Mouse (Mus musculus) bone marrow, adult 2 months (tissue): Measurements from ENCODE around the gene Ccdc42. TPM values are rescaled to one million over a fixed set of nuclear protein-coding genes. Genes with fewer than 3 reads are reported as not detected.

Source experiments
- H3K27ac ChIP-seq: fragments of 200-500 bp; 2 replicates; pipeline ENCODE4 v1.5.1; 2012; ENCODE audit warnings: low read depth, mild to moderate bottlenecking, control low read depth, inconsistent platforms, low read length; ENCODE audit not compliant: control insufficient read depth, poor library complexity, insufficient read depth
- H3K4me1 ChIP-seq: fragments of 200-500 bp; 2 replicates; pipeline ENCODE4 v1.6.1; 2011; ENCODE audit warnings: low read length; ENCODE audit not compliant: control insufficient read depth, insufficient read depth
- H3K4me3 ChIP-seq: fragments of 200-500 bp; replicated peaks from 2 replicates; pipeline ENCODE3; 2011; ENCODE audit warnings: mild to moderate bottlenecking, low read depth, low read length, control low read depth; ENCODE audit not compliant: control insufficient read depth
- CTCF ChIP-seq: fragments of 200-500 bp; IDR thresholded peaks from 2 replicates; pipeline ENCODE4 v1.5.1; 2011; ENCODE audit warnings: low read length, control low read depth; ENCODE audit not compliant: control insufficient read depth, insufficient read depth
- POLR2A ChIP-seq: fragments of 200-500 bp; IDR thresholded peaks from 2 replicates; pipeline ENCODE4 v1.6.1; 2011; ENCODE audit warnings: low read depth, mild to moderate bottlenecking, control low read depth, low read length, borderline replicate concordance; ENCODE audit not compliant: control insufficient read depth
- WGBS: fragments of 180-500 bp; shearing (Covaris S2); methylation state at CpG from one replicate; pipeline ENCODE4 v1.1.7; 2018; 5-methylcytosine and 5-hydroxymethylcytosine counted together
- polyA plus RNA-seq: library from polyadenylated mRNA; stranded (reverse); fragments of >200 nt; gene quantifications from 2 replicates; pipeline ENCODE4 v1.2.4, GENCODE M21; 2011; ENCODE audit warnings: low replicate concordance; ENCODE audit not compliant: missing spikeins, insufficient read depth, insufficient read length

The Ccdc42 gene
- not detected in 2 replicates for polyA plus RNA-seq

DNA sequence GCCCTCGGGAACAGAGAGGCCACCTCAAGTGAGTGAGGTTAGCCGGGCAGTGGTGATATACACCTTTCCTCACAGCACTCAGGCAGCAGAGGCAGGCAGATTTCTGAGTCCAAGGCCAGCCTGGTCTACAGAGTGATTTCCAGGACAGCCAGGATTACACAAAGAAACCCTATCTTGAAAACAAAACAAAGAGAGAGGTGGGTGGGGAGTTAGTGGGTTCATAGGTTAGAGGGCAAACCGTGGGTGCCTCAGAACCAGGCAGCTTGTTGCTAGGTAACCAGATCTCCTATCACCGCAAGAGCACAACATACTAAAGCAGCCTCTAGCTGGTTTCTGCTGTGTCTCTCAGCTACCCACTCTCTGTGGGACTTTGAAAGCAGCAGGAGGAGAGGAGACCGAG lies at the start of gene Ccdc42:
Gene Ccdc42, plus strand, starts transcription at position 301 of the 400 bp plus-strand sequence.
- no peaks in the 10 kb centered on the region for H3K4me1 ChIP-seq
- TF ChIP-seq POLR2A = no peak
- no peak for TF ChIP-seq CTCF
- no peak within 1 kb of the TSS for H3K4me3 ChIP-seq
- WGBS = 80% methylated on average over 5 of the region's 5 CpGs
- no peak within 1 kb of the TSS for H3K27ac ChIP-seq

DNA sequence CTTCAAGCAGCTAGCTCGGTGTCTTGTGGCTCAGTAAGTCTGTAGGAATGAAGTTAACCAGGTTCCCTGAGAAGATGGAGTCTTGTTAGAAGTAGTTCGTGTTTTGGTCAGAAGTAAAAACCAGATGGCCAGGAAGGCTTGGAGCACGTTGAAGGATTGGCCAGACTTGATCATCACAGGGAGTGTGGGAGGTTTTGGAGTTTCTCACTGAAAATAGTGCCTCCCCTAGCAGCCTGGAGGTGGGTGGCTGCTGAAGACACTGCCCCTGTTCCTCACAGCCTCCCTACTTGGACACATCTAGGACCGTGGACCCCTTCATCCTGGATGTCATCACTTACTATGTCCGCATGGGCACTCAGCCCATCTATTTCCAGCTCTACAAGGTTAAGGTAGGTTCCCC lies 47.2 kb upstream of the Ccdc42 start:
- no peak overlapping the region for H3K4me3 ChIP-seq
- WGBS = 80% methylated on average over 5 of the region's 5 CpGs
- no peak overlapping the region for H3K27ac ChIP-seq
- H3K4me1 ChIP-seq = no peaks in the 10 kb centered on the region
- TF ChIP-seq POLR2A = no peak
- TF ChIP-seq CTCF = no peak

DNA sequence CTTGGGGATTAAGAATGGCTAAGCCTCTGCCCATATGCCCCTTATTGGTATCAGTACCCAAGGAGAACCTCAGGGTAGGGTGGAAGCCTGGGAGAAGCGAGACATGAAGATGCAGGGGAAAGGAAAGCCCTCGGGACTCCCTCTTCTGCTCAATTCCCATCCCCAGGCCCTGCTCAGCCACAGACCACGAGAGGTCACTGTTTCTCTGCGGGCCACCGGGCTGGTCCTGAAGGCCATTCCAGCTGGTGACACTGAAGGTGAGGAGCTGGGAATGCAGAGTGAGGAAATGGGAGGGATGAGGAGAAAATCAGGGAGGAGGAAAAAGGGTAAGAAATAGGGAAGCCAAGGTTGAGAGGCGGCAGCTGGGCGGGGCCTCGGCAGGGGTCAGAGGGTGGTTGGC lies 42.3 kb upstream of the Ccdc42 start:
- WGBS = 51% methylated on average over 8 of the region's 8 CpGs
- H3K4me3 ChIP-seq = no peak overlapping the region
- H3K4me1 ChIP-seq = no peaks in the 10 kb centered on the region
- H3K27ac ChIP-seq = no peak overlapping the region
- TF ChIP-seq CTCF = no peak
- no peak for TF ChIP-seq POLR2A

DNA sequence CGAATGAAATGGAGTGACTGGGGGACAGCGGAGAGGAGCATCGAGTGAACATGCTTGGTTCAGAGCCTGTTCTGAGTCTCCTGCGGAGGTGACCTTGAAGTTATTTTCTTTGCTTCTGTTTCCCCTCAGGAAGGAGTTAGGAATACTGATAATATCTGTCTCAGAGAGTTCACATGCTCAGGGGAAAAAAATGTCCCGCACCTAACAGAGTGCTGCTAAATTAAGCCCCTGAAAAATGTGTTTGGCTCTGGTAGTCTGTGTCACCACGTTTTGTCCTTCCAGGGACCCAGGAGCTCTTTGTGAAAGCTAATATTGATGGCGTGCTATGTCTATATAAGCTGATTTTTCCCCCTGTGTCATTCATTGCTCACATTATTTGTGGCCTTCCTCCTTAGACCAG lies 41.6 kb upstream of the Ccdc42 start:
- 60% methylated on average over 7 of the region's 7 CpGs for WGBS
- Histone ChIP-seq H3K4me3 (no peak overlapping the region), H3K27ac (no peak overlapping the region), H3K4me1 (no peaks in the 10 kb centered on the region)
- no peak for TF ChIP-seq CTCF
- no peak for TF ChIP-seq POLR2A

DNA sequence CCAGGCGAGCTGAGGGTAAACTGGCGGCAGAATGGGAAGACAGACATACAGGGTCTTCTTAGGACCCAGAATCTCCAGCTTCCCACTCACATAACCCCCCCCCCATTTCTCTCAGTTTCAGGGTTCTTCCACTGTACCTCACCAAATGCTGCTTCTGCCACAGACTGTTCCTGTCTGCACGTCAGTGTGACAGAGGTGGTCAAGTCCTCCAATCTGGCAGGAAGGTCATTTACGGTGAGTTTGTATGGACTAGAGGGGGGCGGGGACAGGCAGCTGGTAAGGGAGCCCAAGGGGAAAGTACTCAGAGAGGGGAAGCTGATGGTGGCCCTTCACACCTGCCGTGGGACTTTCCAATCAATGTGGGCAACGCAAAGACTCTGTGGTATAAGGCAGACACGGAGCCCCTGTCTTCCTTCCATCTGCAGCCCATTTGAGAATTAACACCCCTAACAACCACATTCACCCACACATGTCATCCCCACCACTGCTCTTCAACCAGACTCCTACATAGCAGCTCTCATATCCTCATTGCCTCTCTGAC lies 41.1 kb upstream of the Ccdc42 start:
- 59% methylated on average over 8 of the region's 8 CpGs for WGBS
- TF ChIP-seq CTCF (no peak), POLR2A (no peak)
- no peak overlapping the region for H3K4me3 ChIP-seq
- H3K4me1 ChIP-seq = no peaks in the 10 kb centered on the region
- H3K27ac ChIP-seq = no peak overlapping the region

DNA sequence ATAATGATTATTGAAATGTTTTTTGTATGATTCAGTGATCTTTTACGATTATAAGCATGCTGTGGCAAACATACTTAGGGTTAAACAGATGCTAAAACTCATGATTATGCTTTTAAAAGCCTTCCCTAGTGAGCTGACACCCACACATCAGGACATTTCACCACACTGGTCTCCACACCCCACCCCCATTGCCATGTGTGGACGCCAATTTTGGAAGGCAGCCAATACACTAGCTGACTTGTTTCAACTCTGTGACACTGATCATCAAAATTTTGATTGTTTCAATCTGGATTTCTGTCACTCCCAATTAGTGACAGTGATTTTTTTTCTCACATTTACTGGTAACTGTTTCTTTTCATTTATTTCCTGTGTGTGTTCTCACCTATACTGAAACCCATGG lies 39.3 kb upstream of the Ccdc42 start:
- no peak for TF ChIP-seq POLR2A
- no peak for TF ChIP-seq CTCF
- no peak overlapping the region for H3K4me3 ChIP-seq
- no peak overlapping the region for H3K27ac ChIP-seq
- WGBS = 55% methylated on average over 2 of the region's 2 CpGs
- no peaks in the 10 kb centered on the region for H3K4me1 ChIP-seq

DNA sequence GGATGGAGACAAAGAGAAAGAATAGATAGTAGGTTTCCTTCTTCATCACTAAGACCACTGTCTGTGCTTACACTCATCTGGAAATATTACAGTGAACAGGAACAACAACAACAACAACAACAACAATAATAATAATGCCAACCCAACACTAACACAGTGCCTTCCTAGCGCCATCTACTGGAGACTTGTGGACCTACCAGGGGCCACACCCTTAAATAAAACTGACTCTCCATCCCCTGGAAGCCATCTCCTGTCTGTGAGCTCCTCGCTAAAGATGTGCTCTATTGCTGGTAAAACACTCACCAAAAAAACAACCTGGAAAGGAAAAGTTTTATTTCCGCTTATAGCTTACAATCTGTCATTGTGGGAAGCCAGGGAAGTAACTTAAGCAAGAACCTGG lies 37.2 kb upstream of the Ccdc42 start:
- no peak overlapping the region for H3K27ac ChIP-seq
- 52% methylated on average over 3 of the region's 3 CpGs for WGBS
- H3K4me3 ChIP-seq = no peak overlapping the region
- H3K4me1 ChIP-seq = no peaks in the 10 kb centered on the region
- TF ChIP-seq POLR2A (no peak), CTCF (peak; percentile 68)

DNA sequence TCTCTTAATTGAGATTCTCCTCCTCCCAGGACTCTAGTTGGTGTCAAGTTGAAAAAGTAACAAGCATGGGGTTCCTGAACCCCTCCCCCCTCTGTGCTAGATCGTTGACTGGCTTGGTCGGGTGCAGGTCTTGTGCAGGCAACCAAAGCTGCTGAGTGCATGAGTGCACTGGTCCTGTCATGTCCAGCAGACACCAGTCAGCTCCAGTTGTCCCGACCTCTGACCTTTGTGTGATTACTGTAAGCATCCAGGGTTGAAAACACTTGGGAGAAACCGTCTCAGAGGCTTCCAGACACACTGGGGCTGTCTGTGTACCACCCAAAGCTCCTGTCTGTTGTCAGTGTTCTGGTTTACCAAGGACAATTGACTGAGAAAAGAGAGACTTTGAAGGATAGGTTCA lies 36.5 kb upstream of the Ccdc42 start:
- Histone ChIP-seq H3K4me1 (no peaks in the 10 kb centered on the region), H3K4me3 (no peak overlapping the region), H3K27ac (no peak overlapping the region)
- no peak for TF ChIP-seq POLR2A
- no peak for TF ChIP-seq CTCF
- WGBS = 81% methylated on average over 4 of the region's 4 CpGs

DNA sequence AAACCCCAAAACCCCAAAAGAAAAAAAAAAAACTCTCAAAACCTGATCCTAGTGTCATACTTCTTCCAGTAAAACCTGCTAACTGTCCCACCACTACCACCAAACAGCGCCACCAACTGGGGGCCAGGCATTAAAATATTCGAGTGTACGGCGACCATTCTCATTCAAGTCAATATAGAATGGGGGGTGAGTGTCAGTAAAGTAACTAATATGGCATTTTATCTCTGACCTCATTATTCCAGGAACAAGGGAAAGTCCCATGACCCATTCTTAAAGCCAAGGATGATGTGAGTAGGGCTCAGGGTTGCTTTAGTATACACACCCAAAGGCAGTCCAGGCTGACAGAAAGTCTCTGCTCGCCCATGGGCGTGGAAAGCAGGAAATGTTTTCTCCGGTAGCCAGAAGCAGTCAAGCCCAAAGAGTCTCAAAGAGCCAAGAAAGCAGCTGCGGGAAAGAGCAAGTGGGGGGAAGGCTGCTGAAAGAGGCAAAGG lies 32.8 kb upstream of the Ccdc42 start:
- 37% methylated on average over 8 of the region's 8 CpGs for WGBS
- Histone ChIP-seq H3K4me1 (no peaks in the 10 kb centered on the region), H3K27ac (no peak overlapping the region), H3K4me3 (no peak overlapping the region)
- TF ChIP-seq CTCF (peak; percentile 45; the same call in 1 of the 2 replicates), POLR2A (no peak)
